Comparison of ENCODE assay signal across 7 mouse cellular contexts in genomic region chr9:69457747-69458625, GRCm38 (mm10). TPM values are rescaled to one million over a fixed set of nuclear protein-coding genes. Genes with fewer than 3 reads are reported as not detected.
DNase-seq lines count a peak whose midpoint lies in the region; ATAC-seq lines count a peak whose summit lies in the region.

No protein-coding gene starts in this region.

- H3K9me3 ChIP-seq in heart, embryonic 11.5 days (replicated peaks; ENCODE audit: control insufficient read depth, low read length), result no peaks in the 10 kb centered on the region
- no peaks in the 10 kb centered on the region for H3K9me3 ChIP-seq in kidney, embryonic 16.5 days (ENCODE audit: low read length)

- peaks cover 43% of the 10 kb centered on the region for H3K4me1 ChIP-seq in heart, embryonic 11.5 days (ENCODE audit: control insufficient read depth, insufficient read depth, low read length)
- peaks cover 64% of the 10 kb centered on the region for H3K4me1 ChIP-seq in kidney, embryonic 16.5 days (ENCODE audit: insufficient read depth, low read length)

- no peaks in the 10 kb centered on the region; the same call in 1 of the 2 replicates for H3K36me3 ChIP-seq in heart, embryonic 11.5 days (ENCODE audit: control insufficient read depth, insufficient read depth, low read length)
- H3K36me3 ChIP-seq in kidney, embryonic 16.5 days (ENCODE audit: insufficient read depth, low read length), result no peaks in the 10 kb centered on the region

- H3K4me3 ChIP-seq in heart, embryonic 11.5 days (ENCODE audit: low read depth, low read length), result no peak overlapping the region
- no peak overlapping the region for H3K4me3 ChIP-seq in kidney, embryonic 16.5 days (ENCODE audit: low read length)

- WGBS in heart, embryonic 11.5 days (ENCODE audit: insufficient replicate concordance), result 45% methylated on average over 14 of the region's 14 CpGs
- WGBS in kidney, embryonic 16.5 days, result 14% methylated on average over 14 of the region's 14 CpGs

- H3K27ac ChIP-seq in heart, embryonic 11.5 days (ENCODE audit: low read depth, low read length), result peak overlapping the region; percentile 75
- H3K27ac ChIP-seq in kidney, embryonic 16.5 days (ENCODE audit: low read length), result peak overlapping the region; percentile 87

- H3K9ac ChIP-seq in heart, embryonic 11.5 days (ENCODE audit: low read depth, low read length), result peak overlapping the region; percentile 58
- H3K9ac ChIP-seq in kidney, embryonic 16.5 days (replicated peaks; ENCODE audit: low read length), result 0 out of 2 replicates have a peak overlapping the region, but pooled peaks have one; percentile 11

- ATAC-seq in heart, embryonic 11.5 days (replicated peaks; ENCODE audit: insufficient number of reproducible peaks, low FRiP score, low TSS enrichment), result no peak
- ATAC-seq in kidney, embryonic 16.5 days (ENCODE audit: low FRiP score, low TSS enrichment), result peak; percentile 54; the same call in 1 of the 2 replicates

- no peaks in the 10 kb centered on the region for H3K27me3 ChIP-seq in heart, embryonic 11.5 days (ENCODE audit: control insufficient read depth, insufficient read depth, low read length)
- H3K27me3 ChIP-seq in kidney, embryonic 16.5 days (ENCODE audit: insufficient read depth, low read length), result no peaks in the 10 kb centered on the region

- H3K4me2 ChIP-seq in heart, embryonic 11.5 days, result peak overlapping the region; percentile 38
- H3K4me2 ChIP-seq in kidney, embryonic 16.5 days (replicated peaks; ENCODE audit: low read depth, low read length), result peak overlapping the region; percentile 26

- peak; percentile 98 for DNase-seq in Muller cell, postnatal 12 days (ENCODE audit: inconsistent ontology term)
- peak; percentile 35 to 72 for DNase-seq in adrenal gland, postnatal 4 days (ENCODE audit: low spot score in 2 of 2)
- DNase-seq in lung, postnatal 25 days (ENCODE audit: low spot score), result peak; percentile 86
- DNase-seq in retina, embryonic 14.5 days (ENCODE audit: low spot score), result no peak
- no peak for DNase-seq in left cerebral cortex, adult 8-10 months (ENCODE audit: low spot score in 2 of 2)

RNA-seq across cellular contexts. Expression of gene Anxa2, which starts 4.6 kb away (rescaled TPM):
- total RNA-seq in adrenal gland, postnatal 4 days (2021), result 100 to 1,000 TPM; 338 to 365 TPM
- polyA plus RNA-seq in heart, embryonic 11.5 days (2014; fragmentation: Nextera tagmentation; extraction: Ambion mirVana), result 386 and 425 TPM in 2 replicates
- polyA plus RNA-seq in kidney, embryonic 16.5 days (2015; fragmentation: Nextera tagmentation; extraction: Ambion mirVana), result 669 and 753 TPM in 2 replicates
- total RNA-seq in left cerebral cortex, adult 8-10 months (2022), result 10 to 100 TPM; 12.3 to 16.1 (median 14.6) TPM

Comparison
In these comparisons a context has a peak if more than half of its experiments do, and no peak if none do; other contexts are left out.
1. DNase-seq: peak in Muller cell, postnatal 12 days (single experiment), adrenal gland, postnatal 4 days (2 of 2) and lung, postnatal 25 days (single experiment); none in retina, embryonic 14.5 days (single experiment) and left cerebral cortex, adult 8-10 months (0 of 2).
2. RNA of gene Anxa2, which starts 4.6 kb away (total RNA-seq): 338 to 365 TPM in adrenal gland, postnatal 4 days; 12.3 to 16.1 TPM in left cerebral cortex, adult 8-10 months; every median in the first group is over 10 times any median in the second.